Mouse (Mus musculus) left cerebral cortex, postnatal 4 days (tissue): Measurements from ENCODE around the gene Ppfibp1. TPM values are rescaled to one million over a fixed set of nuclear protein-coding genes. Genes with fewer than 3 reads are reported as not detected.

ENCODE experiments used
- DNase-seq: peaks from one replicate; pipeline ENCODE4 v3.0.0-alpha.2; 2022
- intact Hi-C: fragments of 180-260 bp; cut with DNase I; formaldehyde crosslinking; loops from one replicate; pipeline ENCODE4 v1.15.1; 2025
- total RNA-seq, 2 experiments: library from RNA; stranded (reverse); gene quantifications; 2 replicates each; pipeline ENCODE4 v1.2.3; 2021

Gene Ppfibp1
- total RNA-seq, 2 experiments from 2014 or later = 106 to 114 TPM

DNA sequence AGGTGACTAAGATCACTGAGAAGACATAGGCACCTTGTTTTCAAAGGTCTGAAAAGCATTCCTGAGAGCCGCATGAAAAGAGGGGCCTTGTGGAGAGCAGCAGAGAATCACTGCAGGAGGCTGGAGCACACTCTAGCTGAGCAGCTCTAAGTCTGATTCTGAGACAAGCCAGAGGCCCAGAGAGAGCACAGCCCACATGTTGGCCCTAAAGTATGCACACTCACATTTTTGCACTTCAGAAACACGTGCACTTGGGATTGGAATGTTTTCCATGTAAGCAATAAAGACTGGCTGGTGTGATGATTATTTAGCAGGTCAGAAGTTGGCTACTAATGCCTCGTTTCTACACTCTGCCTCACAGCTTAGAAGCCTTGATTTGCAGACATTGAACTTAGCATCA, 91.7 kb downstream of the Ppfibp1 start:
- intact Hi-C loops = no loop called here
- no peak for DNase-seq

DNA sequence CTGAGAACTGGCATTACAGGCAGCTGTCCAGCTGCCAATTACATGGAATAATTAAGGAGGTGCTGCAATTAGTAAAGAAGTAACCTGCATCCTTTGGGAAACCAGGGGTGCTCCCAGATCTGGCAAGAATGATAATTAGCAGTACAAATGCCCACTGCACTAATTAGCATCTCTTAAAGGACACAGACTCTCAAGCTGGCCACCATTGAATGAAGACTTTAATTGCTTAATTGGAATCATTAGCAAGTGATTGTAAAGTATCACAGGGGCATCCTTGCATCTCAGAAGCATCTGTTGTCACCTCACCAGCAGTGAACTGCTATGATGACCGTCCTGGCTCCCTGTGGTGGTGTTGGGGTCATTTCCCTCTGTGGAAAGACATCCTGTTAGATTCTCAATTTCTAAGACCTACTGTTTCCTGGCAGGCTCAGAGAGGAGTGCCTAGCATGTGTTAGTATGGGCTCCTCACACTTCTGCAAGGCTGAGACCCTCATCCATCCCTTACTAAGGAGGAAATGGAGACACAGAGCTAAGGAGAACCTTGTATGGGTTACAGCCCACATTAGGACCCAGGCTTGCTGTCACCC, 93.1 kb downstream of the Ppfibp1 start:
- intact Hi-C loops = no loop called here
- DNase-seq = no peak

GRCm38 (mm10) chr6:146984569-146984968, 96.3 kb downstream of the Ppfibp1 start:
- DNase-seq = no peak
- intact Hi-C loops = no loop called here

GRCm38 (mm10) chr6:146994236-146994635, 105.9 kb downstream of the Ppfibp1 start:
- intact Hi-C loops = loop anchor here (10.0 kb wide), 1 partner anchor 159 kb away; no protein-coding TSS in a partner anchor
- DNase-seq = peak; percentile 50

DNA sequence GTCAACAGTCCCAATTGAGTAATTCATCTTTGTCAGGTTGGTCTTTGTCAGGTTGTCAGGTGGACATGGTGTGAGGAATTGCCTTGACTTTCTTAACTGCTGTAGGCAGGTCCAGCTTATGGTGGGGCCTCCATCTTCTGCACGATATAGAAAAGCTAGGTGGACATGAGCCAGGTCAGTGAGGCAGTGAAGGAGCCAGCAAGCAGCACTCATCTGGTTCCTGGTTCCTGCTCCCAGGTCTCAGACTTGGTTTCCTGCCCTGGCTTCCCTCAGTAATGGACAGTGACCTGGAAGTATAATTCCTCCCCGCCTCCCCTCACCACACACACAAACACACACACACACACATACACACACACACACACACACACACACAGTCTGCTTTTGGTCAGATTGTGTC, 107.1 kb downstream of the Ppfibp1 start:
- DNase-seq = no peak
- intact Hi-C loops = loop anchor here (10.0 kb wide), 1 partner anchor 161 kb away; no protein-coding TSS in a partner anchor

DNA sequence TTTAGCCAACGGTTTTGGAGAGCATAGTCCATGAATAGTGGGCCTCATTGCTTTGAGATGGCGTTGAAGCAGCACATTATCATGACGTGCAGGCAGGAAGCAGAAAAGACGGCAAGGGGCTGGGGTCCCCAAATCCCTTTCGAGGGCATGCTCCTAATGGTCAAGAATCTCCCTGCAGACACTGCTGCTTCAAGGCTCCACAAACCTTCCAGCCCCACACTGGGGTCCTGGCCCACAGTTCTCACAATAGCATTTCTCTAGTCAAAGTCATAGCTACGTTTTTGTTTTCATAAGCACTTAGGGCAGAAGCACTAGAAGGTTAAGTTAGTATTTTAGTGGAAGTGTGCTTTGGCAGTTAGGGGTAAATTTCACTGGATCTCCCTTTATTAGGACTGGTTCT, 107.6 kb downstream of the Ppfibp1 start:
- no peak for DNase-seq
- intact Hi-C loops = loop anchor here (10.0 kb wide), 1 partner anchor 161 kb away; no protein-coding TSS in a partner anchor

DNA sequence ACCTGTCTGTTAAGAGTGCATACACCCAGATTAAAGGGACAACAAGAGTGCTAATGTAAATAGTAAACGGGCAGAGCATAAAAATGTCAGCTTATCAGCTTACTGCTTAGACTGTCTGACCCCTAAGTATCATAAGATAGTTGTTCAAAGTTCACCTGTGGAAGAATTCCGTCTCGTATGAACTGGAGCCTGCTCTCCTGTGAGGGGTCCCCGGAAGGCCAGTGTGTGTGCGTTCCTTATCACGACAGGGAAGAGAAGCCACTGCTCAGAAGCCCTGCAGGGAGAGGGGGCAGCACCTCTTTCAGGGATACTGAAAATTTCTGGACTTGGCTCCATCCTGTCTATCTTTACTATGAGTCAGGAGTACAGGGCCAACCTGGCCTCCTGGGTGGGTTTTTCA, 108.7 kb downstream of the Ppfibp1 start:
- intact Hi-C loops = loop anchor here (10.0 kb wide), 1 partner anchor 162 kb away; no protein-coding TSS in a partner anchor
- DNase-seq = no peak

DNA sequence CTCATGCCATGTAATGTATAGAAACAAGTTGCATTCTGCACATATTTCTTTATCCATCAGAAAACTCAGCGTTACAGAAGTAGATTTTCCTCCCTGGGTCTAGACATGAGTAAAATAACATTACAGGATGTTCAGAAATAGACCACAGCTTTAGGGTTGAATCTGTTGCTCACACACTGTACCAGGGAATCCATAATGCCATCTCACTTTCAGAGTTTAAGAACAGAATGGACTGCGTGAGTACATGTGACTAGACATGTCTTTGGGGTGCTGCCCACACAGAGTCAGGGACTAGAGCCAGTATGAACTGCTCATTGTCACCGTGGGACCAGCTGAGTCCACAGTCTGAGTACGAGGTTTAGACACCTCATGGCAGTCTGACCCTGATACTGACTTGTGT, 110.4 kb downstream of the Ppfibp1 start:
- intact Hi-C loops = loop anchor here (10.0 kb wide), 1 partner anchor 164 kb away; no protein-coding TSS in a partner anchor
- no peak for DNase-seq

GRCm38 (mm10) chr6:146999302-146999701, 111.0 kb downstream of the Ppfibp1 start:
- intact Hi-C loops = loop anchor here (10.0 kb wide), 1 partner anchor 165 kb away; no protein-coding TSS in a partner anchor
- no peak for DNase-seq

DNA sequence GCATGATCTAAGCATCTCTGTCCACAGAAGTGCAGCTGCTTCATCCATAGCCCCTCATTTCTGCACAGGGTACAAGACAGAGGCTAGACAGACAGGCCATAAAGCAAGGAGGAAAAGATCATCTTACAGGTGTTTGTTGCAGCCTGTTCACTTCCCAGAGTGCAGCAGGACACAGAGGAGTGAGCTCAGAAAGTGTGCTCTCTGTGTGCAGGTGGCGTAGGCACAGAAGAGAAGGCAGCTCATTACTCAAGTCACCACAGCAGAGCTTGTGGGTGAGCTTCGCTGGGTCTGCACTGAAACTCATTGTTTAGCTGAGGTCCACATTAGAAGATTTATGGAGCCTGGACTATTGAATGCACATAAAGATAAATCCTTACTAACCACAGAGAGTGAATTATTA, 111.5 kb downstream of the Ppfibp1 start:
- intact Hi-C loops = loop anchor here (10.0 kb wide), 1 partner anchor 165 kb away; no protein-coding TSS in a partner anchor
- no peak for DNase-seq

DNA sequence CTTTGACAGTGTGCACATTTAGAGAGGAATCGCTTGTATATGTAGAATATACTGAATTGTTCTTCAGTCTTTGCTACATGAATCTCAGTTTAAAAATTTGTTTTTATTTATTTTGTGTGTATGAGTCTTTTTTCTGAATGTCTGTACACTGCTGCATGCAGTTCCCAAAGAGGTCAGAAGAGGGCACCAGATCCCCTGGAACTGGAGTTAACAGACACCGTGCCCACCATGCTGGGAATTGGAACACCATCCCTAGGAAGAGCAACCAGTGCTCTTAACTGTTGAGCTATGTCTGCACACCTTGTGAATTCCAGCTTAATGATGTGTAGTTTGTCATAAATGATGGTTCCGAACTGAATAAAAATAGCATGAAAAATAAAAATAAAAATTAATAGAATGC, 119.9 kb downstream of the Ppfibp1 start:
- intact Hi-C loops = no loop called here
- DNase-seq = peak; percentile 73

DNA sequence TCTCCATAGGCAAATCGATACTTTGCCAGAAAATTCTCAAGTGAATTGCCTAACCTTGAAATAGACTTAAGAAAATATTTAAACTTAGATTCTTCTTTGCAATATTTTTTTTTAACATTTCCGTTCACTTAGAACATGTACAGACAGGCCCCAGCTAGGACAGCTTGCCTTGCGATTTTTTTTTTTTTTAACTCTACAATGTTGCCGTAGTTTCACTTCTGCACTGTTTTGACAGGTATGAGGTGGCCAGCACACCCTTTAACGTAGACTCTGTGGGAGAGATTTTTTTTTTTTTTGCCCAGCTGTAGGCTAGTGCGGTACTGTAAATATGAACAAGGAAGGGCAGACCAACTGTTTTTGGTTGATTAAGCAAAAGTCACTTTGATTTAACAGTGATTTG, 122.1 kb downstream of the Ppfibp1 start:
- DNase-seq = no peak

GRCm38 (mm10) chr6:147010811-147011520, 122.7 kb downstream of the Ppfibp1 start:
- intact Hi-C loops = no loop called here

More for the DNA sequence above, 122.1 kb downstream of the Ppfibp1 start:
- intact Hi-C loops = no loop called here

DNA sequence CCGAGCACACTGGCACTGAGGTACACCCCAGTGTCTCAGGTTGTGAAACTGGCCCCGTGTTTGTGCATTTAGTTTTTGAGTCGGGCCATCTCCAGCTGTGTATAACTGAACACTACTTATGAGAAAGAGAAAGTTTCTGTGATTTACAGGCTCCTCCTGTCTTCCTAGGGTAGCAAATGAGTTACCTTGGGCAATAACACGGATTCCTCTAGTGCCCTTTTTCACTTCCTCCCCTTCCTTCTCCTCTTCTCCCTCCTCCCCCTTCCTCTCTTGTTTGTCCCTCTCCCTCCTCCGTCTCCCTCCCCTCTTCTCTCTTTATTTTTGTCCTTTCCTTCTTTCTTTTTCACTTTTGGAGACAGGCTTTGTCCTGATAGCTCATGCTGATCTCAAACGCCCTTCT, 123.3 kb downstream of the Ppfibp1 start:
- no peak for DNase-seq
- intact Hi-C loops = no loop called here

More at GRCm38 (mm10) chr6:147010811-147011520, 122.7 kb downstream of the Ppfibp1 start:
- DNase-seq = no peak

DNA sequence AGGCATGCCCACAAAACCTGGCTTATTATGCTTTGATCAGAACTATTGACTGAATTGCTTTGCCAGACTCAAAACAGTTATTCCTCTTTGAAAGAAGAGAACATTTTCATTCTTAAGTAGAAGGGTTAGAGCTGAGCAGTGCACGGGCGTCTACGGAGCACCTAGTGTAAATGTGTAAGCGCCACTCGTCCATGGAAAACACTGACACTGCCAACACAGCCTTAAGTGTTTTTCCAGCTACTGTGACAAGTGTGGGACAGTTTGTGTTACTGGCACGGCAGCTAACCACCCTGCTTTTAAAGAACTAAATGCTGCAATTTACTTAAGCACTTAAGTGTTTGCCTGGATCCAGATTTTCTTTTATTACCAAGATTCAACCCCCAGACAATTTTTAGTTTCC, 123.7 kb downstream of the Ppfibp1 start:
- intact Hi-C loops = no loop called here

DNA sequence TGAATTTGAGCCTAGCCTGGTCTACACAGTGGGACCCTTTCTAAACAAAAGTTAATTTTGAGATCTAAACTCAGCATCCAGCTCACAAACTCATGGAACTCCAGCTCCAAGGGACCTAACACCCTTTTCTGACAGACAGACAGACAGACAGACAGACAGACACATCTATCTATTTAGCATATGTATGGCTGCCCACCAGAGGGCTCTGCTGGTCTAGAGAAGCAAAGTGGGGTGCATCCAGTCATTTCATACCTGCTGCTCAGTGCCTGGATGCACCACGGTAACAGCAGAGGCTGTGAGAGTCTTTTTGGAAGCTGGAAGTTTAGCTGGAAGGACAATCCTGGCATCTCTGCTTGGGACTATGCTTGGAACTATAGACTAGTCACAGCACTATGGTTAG, 125.3 kb downstream of the Ppfibp1 start:
- DNase-seq = no peak
- intact Hi-C loops = no loop called here

More for the DNA sequence above, 123.7 kb downstream of the Ppfibp1 start:
- no peak for DNase-seq

GRCm38 (mm10) chr6:147017906-147018305, 129.6 kb downstream of the Ppfibp1 start:
- intact Hi-C loops = no loop called here

DNA sequence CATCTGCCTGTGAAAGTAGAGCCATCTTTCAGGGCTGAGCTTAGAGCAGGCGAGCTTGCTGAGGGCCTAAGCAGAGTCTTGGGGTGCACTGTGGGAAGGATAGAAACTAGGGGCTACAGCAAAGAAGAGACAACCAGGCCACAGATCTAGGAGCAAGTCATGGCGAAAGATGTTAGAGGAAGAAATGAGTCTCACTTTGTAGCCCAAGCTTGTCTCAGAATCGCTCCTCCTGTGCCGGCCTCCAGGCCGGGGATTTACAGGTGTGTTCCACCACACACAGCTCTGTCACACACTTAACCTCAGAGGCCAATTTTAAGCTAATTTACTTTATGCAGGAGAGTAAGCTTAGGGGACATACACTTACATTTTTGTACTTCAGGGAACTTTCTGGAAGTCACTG, 130.1 kb downstream of the Ppfibp1 start:
- intact Hi-C loops = no loop called here
- DNase-seq = no peak

More at GRCm38 (mm10) chr6:147017906-147018305, 129.6 kb downstream of the Ppfibp1 start:
- no peak for DNase-seq

GRCm38 (mm10) chr6:147021181-147021580, 132.9 kb downstream of the Ppfibp1 start:
- intact Hi-C loops = no loop called here
- DNase-seq = no peak

DNA sequence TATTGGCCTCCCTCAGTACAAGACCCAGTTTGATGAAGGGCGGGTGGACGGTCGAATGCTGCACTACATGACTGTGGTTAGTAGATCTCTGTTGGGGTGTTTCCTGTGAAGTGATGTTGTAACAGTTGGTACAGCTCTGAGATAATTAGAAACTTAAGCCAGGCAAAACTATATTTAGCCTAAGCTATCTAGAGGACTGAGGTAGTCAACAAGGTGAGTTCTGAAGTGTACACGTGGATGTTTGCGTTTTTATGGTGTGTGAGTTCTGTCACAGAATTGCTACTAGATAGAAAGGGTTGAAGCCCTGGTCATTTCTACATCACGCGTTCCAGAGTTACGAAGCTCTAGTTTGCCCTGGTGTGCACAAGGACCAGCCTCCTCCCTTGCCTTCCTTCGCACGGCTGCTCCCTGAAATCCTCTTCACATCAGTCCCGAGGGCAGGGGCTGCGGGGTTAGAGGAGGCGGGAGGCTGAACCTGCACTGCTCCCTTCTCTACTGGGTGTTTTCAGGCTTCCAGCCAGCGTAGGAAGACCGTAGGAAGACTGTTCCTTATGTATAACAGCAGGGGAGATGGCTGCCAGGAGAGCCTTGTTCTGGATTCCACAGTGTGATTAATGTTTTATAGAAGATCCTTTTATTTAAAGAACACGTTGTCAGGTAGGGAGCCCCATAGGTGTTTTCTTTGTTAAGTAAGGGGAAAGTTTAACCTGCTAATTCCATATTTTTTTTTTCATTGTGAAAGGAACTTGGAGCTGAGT, 134.3 kb downstream of the Ppfibp1 start:
- intact Hi-C loops = no loop called here
- peak; percentile 35 for DNase-seq

- intact Hi-C loops = no loop called here
- DNase-seq = no peak
Measured at GRCm38 (mm10) chr6:147023133-147023395, 134.8 kb downstream of the Ppfibp1 start.
